Mouse (Mus musculus) small intestine, adult 2 months (tissue): Measurements from ENCODE around the gene Galnt9. TPM values are rescaled to one million over a fixed set of nuclear protein-coding genes. Genes with fewer than 3 reads are reported as not detected.

ENCODE experiments used
- H3K27ac ChIP-seq: fragments of 200-500 bp; 2 replicates; pipeline ENCODE4 v1.5.1; 2012; ENCODE audit warnings: low read depth, low read length, control low read depth, inconsistent platforms; ENCODE audit not compliant: insufficient read depth
- H3K27me3 ChIP-seq: fragments of 200-500 bp; 2 replicates; pipeline ENCODE4 v1.6.1; 2012; ENCODE audit warnings: mild to moderate bottlenecking, moderate library complexity, low read length, inconsistent platforms; ENCODE audit not compliant: control insufficient read depth, insufficient read depth
- H3K36me3 ChIP-seq: fragments of 200-500 bp; 2 replicates; pipeline ENCODE4 v1.6.1; 2012; ENCODE audit warnings: mild to moderate bottlenecking, low read length, control low read depth, inconsistent platforms; ENCODE audit not compliant: control insufficient read depth, insufficient read depth
- H3K4me1 ChIP-seq: fragments of 200-500 bp; 2 replicates; pipeline ENCODE4 v1.6.1; 2012; ENCODE audit warnings: low read length, inconsistent platforms, mixed read lengths; ENCODE audit not compliant: control insufficient read depth, insufficient read depth, insufficient read length
- H3K4me3 ChIP-seq: fragments of 200-500 bp; 2 replicates; pipeline ENCODE4 v1.5.1; 2012; ENCODE audit warnings: low read depth, mild to moderate bottlenecking, control low read depth, inconsistent platforms, low read length, moderate library complexity
- CTCF ChIP-seq: fragments of 200-500 bp; IDR thresholded peaks from 2 replicates; pipeline ENCODE4 v1.5.1; 2012; ENCODE audit warnings: low read depth, mild to moderate bottlenecking, control low read depth, inconsistent platforms, low read length, moderate library complexity, mixed read lengths; ENCODE audit not compliant: insufficient replicate concordance, insufficient read length; ENCODE audit errors: extremely low read depth
- POLR2A ChIP-seq: fragments of 200-500 bp; IDR thresholded peaks from 2 replicates; pipeline ENCODE4 v1.6.1; 2012; ENCODE audit warnings: low read depth, mild to moderate bottlenecking, control low read depth, inconsistent platforms, low read length, moderate library complexity
- WGBS: fragments of 180-500 bp; shearing (Covaris S2); methylation state at CpG from one replicate; pipeline ENCODE4 v1.1.7; 2018; 5-methylcytosine and 5-hydroxymethylcytosine counted together
- polyA plus RNA-seq: library from polyadenylated mRNA; depleted of rRNA; stranded (reverse); fragments of >200 nt; gene quantifications from 2 replicates; pipeline ENCODE4 v1.2.3, GENCODE M21; 2012

Galnt9 gene
- polyA plus RNA-seq, 1 experiment = 0.18 TPM

DNA sequence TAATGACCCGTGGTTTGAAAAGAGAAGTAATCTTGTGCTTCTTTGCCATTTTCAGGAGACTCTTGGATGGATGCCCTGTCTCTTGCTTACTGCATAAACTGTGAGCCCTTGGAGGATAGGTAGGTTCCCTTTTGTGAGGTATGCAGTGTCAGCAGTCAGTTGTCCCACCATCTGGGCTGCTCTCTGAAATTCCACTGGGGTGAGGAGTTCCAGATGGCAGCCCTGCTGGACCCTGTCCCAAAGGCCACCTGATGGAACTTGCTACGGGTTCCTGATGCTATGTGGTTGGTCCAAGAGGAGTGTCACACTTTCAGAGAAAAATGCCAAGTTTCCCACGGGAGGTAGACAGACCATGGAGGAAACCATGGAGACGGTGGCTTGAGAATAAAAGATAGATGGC is 27.8 kb upstream of the Galnt9 start:
- Histone ChIP-seq H3K4me1 (no peaks in the 10 kb centered on the region), H3K4me3 (no peak overlapping the region), H3K27me3 (no peaks in the 10 kb centered on the region), H3K27ac (no peak overlapping the region), H3K36me3 (no peaks in the 10 kb centered on the region)
- 72% methylated on average over 4 of the region's 4 CpGs for WGBS
- TF ChIP-seq POLR2A = no peak

DNA sequence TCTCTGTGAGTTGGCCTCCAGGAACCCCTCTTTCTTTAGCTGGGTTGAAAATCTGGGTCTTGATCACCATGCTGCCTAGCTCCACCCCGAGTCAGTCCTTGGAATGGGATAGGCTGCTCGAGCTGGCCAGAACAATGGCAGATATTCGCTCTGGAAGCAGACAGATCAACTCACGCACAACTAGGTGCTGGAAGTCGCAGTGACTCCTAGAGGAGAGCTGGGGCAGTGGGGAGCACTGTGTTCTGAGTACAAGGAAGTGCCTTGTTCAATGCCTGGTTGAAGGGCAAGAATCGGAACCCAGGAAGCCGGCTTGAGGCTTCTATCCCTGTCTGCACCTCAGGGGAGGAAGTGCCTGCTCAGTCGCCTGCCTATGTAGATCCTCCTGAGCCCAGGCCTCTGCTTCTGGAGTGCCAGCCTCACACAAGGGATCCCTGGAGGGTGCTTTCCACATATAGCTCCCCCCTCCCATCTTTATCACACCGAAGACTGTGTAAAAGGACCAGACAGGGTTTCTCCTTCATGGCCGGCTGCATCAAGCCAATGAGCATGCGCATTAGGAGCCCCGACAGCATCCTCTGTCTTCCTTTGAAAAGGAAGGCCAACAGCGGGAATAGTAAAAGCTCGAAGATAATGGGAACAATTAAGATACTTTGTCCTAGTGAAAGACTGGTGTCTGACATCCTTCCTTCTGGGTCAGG is 25.9 kb upstream of the Galnt9 start:
- Histone ChIP-seq H3K27me3 (no peaks in the 10 kb centered on the region), H3K27ac (no peak overlapping the region), H3K36me3 (no peaks in the 10 kb centered on the region), H3K4me3 (no peak overlapping the region), H3K4me1 (no peaks in the 10 kb centered on the region)
- 40% methylated on average over 14 of the region's 14 CpGs for WGBS
- TF ChIP-seq POLR2A (no peak), CTCF (no peak)

DNA sequence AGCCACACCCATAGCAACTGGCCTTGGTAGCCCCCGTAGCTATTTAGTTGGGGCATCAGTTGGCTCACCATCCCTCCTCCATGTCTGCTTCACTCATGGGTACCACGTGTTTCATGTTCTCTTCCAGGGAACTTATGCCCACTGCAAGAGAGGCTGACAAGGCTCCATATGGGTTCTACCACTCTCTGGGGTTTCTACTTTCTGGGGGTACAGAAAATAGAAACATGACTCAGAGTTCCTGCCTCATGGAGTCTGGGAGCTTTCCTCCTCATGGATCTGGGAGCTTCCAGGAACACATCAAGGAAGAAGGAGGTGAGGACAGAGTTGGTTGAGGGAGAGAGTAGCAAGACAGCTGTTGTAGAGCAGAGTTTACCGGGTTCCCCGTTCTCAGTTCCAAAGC is 23.2 kb upstream of the Galnt9 start:
- Histone ChIP-seq H3K4me1 (no peaks in the 10 kb centered on the region), H3K27me3 (no peaks in the 10 kb centered on the region), H3K27ac (no peak overlapping the region), H3K36me3 (no peaks in the 10 kb centered on the region), H3K4me3 (no peak overlapping the region)
- 80% methylated on average over 4 of the region's 4 CpGs for WGBS
- no peak for TF ChIP-seq POLR2A
- no peak for TF ChIP-seq CTCF

DNA sequence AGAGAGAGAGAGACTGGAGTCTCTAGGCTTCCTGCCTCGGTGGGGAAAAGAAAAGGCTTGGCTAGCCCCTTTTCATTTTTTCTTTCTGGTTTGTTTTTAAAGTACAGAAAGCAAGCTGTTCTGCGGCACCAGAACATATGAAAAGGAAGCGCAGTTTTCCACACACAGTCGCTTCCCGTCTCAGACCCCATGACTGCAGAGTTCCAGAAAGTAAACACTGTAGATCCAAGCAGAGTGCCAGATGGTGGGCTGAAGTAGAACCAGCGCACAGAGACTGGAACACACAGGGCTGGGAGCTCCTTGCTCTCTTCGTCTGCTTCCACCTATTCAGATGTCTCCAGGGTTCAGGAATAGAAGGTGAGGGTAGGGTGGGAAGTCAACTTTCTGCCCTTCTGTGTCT is 22.3 kb upstream of the Galnt9 start:
- WGBS = 49% methylated on average over 7 of the region's 7 CpGs
- no peak overlapping the region for H3K4me3 ChIP-seq
- no peaks in the 10 kb centered on the region for H3K4me1 ChIP-seq
- no peak overlapping the region for H3K27ac ChIP-seq
- no peaks in the 10 kb centered on the region for H3K27me3 ChIP-seq
- no peak for TF ChIP-seq POLR2A
- no peak for TF ChIP-seq CTCF
- H3K36me3 ChIP-seq = no peaks in the 10 kb centered on the region

DNA sequence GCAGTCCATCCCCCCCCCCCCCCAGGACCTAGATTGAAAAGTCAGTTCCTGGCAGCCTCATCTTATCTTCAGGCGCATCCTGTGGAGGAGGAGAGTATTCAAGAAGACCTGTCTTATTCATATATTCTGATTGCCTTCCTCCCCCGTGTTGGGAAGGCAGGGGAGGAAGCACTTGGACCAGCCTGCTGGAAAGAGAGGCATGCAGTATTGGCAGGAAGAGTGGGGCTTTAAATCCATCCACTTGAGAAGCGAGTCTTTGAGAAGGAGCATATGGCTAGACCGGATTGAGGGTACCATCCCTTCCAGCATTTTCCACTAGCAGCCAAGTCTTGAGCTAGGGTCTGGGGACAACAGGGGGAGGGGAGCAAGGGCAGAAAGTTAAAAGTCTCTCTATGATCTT is 20.9 kb upstream of the Galnt9 start:
- 60% methylated on average over 4 of the region's 4 CpGs for WGBS
- Histone ChIP-seq H3K27me3 (no peaks in the 10 kb centered on the region), H3K27ac (no peak overlapping the region), H3K4me3 (no peak overlapping the region), H3K36me3 (no peaks in the 10 kb centered on the region), H3K4me1 (no peaks in the 10 kb centered on the region)
- TF ChIP-seq CTCF = no peak
- no peak for TF ChIP-seq POLR2A

DNA sequence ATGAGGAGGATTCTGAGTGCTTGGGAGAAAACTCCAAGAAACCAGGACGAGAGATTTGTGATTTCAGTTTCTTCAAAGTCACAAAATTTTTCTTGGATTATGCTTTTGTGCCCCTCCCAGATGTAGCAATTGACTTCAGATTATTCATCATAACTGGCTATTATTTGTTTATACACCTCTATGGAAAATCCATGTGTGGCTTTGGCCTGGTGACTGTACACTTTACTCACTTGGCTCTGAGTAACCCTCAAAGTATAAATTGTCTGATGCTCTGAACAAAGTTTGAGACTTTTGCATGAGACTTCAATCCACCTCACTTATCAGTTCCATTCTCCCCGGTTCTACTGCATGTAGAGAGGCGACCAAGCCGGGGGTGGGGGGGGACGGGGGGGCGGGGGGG is 18.5 kb upstream of the Galnt9 start:
- Histone ChIP-seq H3K4me1 (no peaks in the 10 kb centered on the region), H3K27me3 (0 out of 2 replicates have a peak, but pooled peaks cover 3% of the 10 kb centered on the region), H3K4me3 (no peak overlapping the region), H3K36me3 (no peaks in the 10 kb centered on the region), H3K27ac (no peak overlapping the region)
- no peak for TF ChIP-seq CTCF
- no peak for TF ChIP-seq POLR2A
- WGBS = 68% methylated on average over 6 of the region's 6 CpGs

DNA sequence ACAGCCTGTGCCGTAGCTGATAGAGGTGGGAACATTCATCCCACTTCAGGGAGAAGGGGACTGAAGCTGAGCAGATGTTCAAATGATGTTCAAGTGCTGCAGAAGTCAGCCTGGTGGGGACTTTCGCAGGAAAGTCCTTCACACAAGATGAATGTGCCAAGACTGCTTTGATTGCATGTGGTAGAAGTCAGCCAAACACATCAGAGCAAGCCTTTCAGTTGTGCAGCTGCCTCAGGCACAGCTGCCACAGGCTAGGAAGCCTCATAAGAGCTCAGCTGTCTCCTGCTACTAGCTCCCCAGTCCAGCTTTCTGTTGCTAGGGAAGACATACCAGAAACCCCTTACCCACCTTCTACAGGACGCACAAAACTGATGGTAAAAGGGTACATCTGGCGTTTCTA is 17.6 kb upstream of the Galnt9 start:
- no peak overlapping the region for H3K27ac ChIP-seq
- H3K4me1 ChIP-seq = no peaks in the 10 kb centered on the region
- no peaks in the 10 kb centered on the region for H3K36me3 ChIP-seq
- TF ChIP-seq POLR2A (no peak), CTCF (no peak)
- 79% methylated on average over 4 of the region's 4 CpGs for WGBS
- H3K27me3 ChIP-seq = 0 out of 2 replicates have a peak, but pooled peaks cover 3% of the 10 kb centered on the region
- no peak overlapping the region for H3K4me3 ChIP-seq

DNA sequence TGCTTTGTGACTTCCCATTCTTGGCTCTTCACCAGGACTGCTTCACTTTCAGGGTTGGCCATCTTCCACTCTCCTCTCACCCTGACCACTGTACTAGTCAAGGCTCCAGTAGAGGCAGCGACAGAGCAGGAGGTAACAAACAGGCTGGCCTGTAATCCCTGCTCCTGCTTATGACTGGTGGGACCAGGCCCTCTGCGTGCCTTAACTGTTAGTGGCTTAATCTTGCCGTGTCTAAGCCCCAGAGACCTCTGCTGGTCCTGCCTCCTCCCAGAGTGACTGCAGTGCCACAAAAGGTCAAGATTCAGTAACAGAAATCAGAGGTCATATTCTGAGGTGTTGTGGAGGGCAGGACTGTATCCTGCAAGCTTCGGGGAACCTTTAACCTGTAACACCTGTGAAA is 13.1 kb upstream of the Galnt9 start:
- no peaks in the 10 kb centered on the region for H3K4me1 ChIP-seq
- TF ChIP-seq CTCF (no peak), POLR2A (no peak)
- H3K36me3 ChIP-seq = no peaks in the 10 kb centered on the region
- WGBS = 73% methylated on average over 4 of the region's 4 CpGs
- 0 out of 2 replicates have a peak, but pooled peaks cover 3% of the 10 kb centered on the region for H3K27me3 ChIP-seq
- H3K4me3 ChIP-seq = no peak overlapping the region
- H3K27ac ChIP-seq = no peak overlapping the region
